Mouse (Mus musculus) liver, adult 2 months (tissue): ENCODE measurements around the gene Wdr70. TPM values are rescaled to one million over a fixed set of nuclear protein-coding genes. Genes with fewer than 3 reads are reported as not detected.

ENCODE experiments used
- DNase-seq: peaks from one replicate; pipeline ENCODE4 v3.0.0-alpha.2; 2011; ENCODE audit warnings: low read depth, low spot score; ENCODE audit errors: extremely low read depth
- H3K27ac ChIP-seq: fragments of 200-500 bp; replicated peaks from 2 replicates; pipeline ENCODE4 v1.5.1; 2012; ENCODE audit warnings: low read depth, mild to moderate bottlenecking, control low read depth, inconsistent platforms, low read length; ENCODE audit not compliant: insufficient read depth
- H3K27me3 ChIP-seq: fragments of 200-500 bp; 2 replicates; pipeline ENCODE4 v1.6.1; 2012; ENCODE audit warnings: mild to moderate bottlenecking, moderate library complexity, low read length, inconsistent platforms; ENCODE audit not compliant: control insufficient read depth, insufficient read depth
- H3K36me3 ChIP-seq: fragments of 200-500 bp; 2 replicates; pipeline ENCODE4 v1.6.1; 2012; ENCODE audit warnings: low read length, inconsistent platforms; ENCODE audit not compliant: control insufficient read depth, insufficient read depth
- H3K4me1 ChIP-seq: fragments of 200-500 bp; 2 replicates; pipeline ENCODE4 v1.6.1; 2011; ENCODE audit warnings: low read length; ENCODE audit not compliant: control insufficient read depth, insufficient read depth
- H3K4me3 ChIP-seq: fragments of 200-500 bp; 2 replicates; pipeline ENCODE4 v1.5.1; 2011; ENCODE audit warnings: low read depth, mild to moderate bottlenecking, control low read depth, low read length, moderate library complexity; ENCODE audit not compliant: insufficient read depth
- H3K79me2 ChIP-seq: fragments of 200-500 bp; 2 replicates; pipeline ENCODE4 v1.6.1; 2012; ENCODE audit warnings: inconsistent platforms, mild to moderate bottlenecking, low read length, moderate library complexity; ENCODE audit not compliant: control insufficient read depth, insufficient read depth
- H3K9ac ChIP-seq: fragments of 200-500 bp; 2 replicates; pipeline ENCODE4 v1.6.1; 2012; ENCODE audit warnings: low read depth, mild to moderate bottlenecking, control low read depth, inconsistent platforms, low read length
- CTCF ChIP-seq: fragments of 200-500 bp; IDR thresholded peaks from 2 replicates; pipeline ENCODE4 v1.5.1; 2011; ENCODE audit warnings: low read depth, low read length, control low read depth
- POLR2A ChIP-seq: fragments of 200-500 bp; IDR thresholded peaks from 2 replicates; pipeline ENCODE4 v1.6.1; 2011; ENCODE audit warnings: low read length, control low read depth; ENCODE audit not compliant: insufficient read depth; ENCODE audit errors: extremely low read depth
- WGBS: fragments of 180-500 bp; shearing (Covaris S2); methylation state at CpG from one replicate; pipeline ENCODE4 v1.1.7; 2018; 5-methylcytosine and 5-hydroxymethylcytosine counted together
- polyA plus RNA-seq: library from polyadenylated mRNA; depleted of rRNA; stranded (reverse); fragments of >200 nt; gene quantifications from 2 replicates; pipeline ENCODE4 v1.2.3, GENCODE M21; 2012
- total RNA-seq: library from RNA; depleted of rRNA; stranded (reverse); fragments of >200 nt; gene quantifications from 2 replicates; pipeline ENCODE4 v1.2.3, GENCODE M21; 2014

Gene Wdr70
- total and polyA plus RNA-seq, 2 experiments, result 5.5 to 9.1 TPM

- Histone ChIP-seq H3K27me3 (no peaks in the 10 kb centered on the region), H3K4me1 (no peaks in the 10 kb centered on the region), H3K27ac (no peak overlapping the region), H3K36me3 (no peaks in the 10 kb centered on the region), H3K4me3 (no peak overlapping the region), H3K79me2 (no peaks in the 10 kb centered on the region), H3K9ac (no peak overlapping the region)
- peak; percentile 97 for DNase-seq
- TF ChIP-seq CTCF (no peak), POLR2A (no peak)
- WGBS, result 18% methylated on average over 8 of the region's 8 CpGs
Measured at GRCm38 (mm10) chr15:7931605-7932008, 167.4 kb downstream of the Wdr70 start.

GRCm38 (mm10) chr15:7925382-7925781, 173.6 kb downstream of the Wdr70 start:
- no peak overlapping the region for H3K27ac ChIP-seq
- H3K9ac ChIP-seq, result no peak overlapping the region
- H3K4me1 ChIP-seq, result no peaks in the 10 kb centered on the region
- TF ChIP-seq POLR2A (no peak), CTCF (no peak)
- no peak overlapping the region for H3K4me3 ChIP-seq
- no peaks in the 10 kb centered on the region for H3K79me2 ChIP-seq
- no peak for DNase-seq
- no peaks in the 10 kb centered on the region for H3K27me3 ChIP-seq
- peaks cover 4% of the 10 kb centered on the region for H3K36me3 ChIP-seq
- 95% methylated on average over 4 of the region's 4 CpGs for WGBS

GRCm38 (mm10) chr15:7923281-7923680, 175.7 kb downstream of the Wdr70 start:
- Histone ChIP-seq H3K4me1 (no peaks in the 10 kb centered on the region), H3K79me2 (no peaks in the 10 kb centered on the region), H3K9ac (no peak overlapping the region), H3K4me3 (no peak overlapping the region), H3K27ac (no peak overlapping the region), H3K27me3 (no peaks in the 10 kb centered on the region), H3K36me3 (peaks cover 11% of the 10 kb centered on the region)
- no peak for TF ChIP-seq POLR2A
- TF ChIP-seq CTCF, result no peak
- 75% methylated on average over 4 of the region's 4 CpGs for WGBS
- no peak for DNase-seq

GRCm38 (mm10) chr15:7922291-7923037, 176.5 kb downstream of the Wdr70 start:
- TF ChIP-seq CTCF (no peak), POLR2A (no peak)
- WGBS, result 97% methylated on average over 14 of the region's 14 CpGs
- no peak overlapping the region for H3K4me3 ChIP-seq
- no peaks in the 10 kb centered on the region for H3K4me1 ChIP-seq
- no peaks in the 10 kb centered on the region for H3K79me2 ChIP-seq
- H3K9ac ChIP-seq, result no peak overlapping the region
- peaks cover 13% of the 10 kb centered on the region for H3K36me3 ChIP-seq
- no peak overlapping the region for H3K27ac ChIP-seq
- DNase-seq, result no peak
- no peaks in the 10 kb centered on the region for H3K27me3 ChIP-seq

- H3K27ac ChIP-seq, result no peak overlapping the region
- H3K27me3 ChIP-seq, result no peaks in the 10 kb centered on the region
- TF ChIP-seq CTCF (no peak), POLR2A (no peak)
- no peak overlapping the region for H3K9ac ChIP-seq
- H3K4me3 ChIP-seq, result no peak overlapping the region
- H3K4me1 ChIP-seq, result no peaks in the 10 kb centered on the region
- H3K36me3 ChIP-seq, result peaks cover 13% of the 10 kb centered on the region
- no peak for DNase-seq
- WGBS, result 94% methylated on average over 6 of the region's 6 CpGs
- no peaks in the 10 kb centered on the region for H3K79me2 ChIP-seq
Measured at GRCm38 (mm10) chr15:7921124-7921523, 177.9 kb downstream of the Wdr70 start.

GRCm38 (mm10) chr15:7906491-7907035, 192.4 kb downstream of the Wdr70 start:
- no peak for TF ChIP-seq POLR2A
- DNase-seq, result no peak
- no peaks in the 10 kb centered on the region for H3K27me3 ChIP-seq
- 83% methylated on average over 5 of the region's 5 CpGs for WGBS
- no peak overlapping the region for H3K4me3 ChIP-seq
- H3K36me3 ChIP-seq, result peaks cover 7% of the 10 kb centered on the region
- H3K79me2 ChIP-seq, result no peaks in the 10 kb centered on the region
- no peaks in the 10 kb centered on the region for H3K4me1 ChIP-seq
- no peak overlapping the region for H3K27ac ChIP-seq
- H3K9ac ChIP-seq, result no peak overlapping the region
